Mouse (Mus musculus): ENCODE measurements around the gene Ppp2r5a. TPM values are rescaled to one million over a fixed set of nuclear protein-coding genes. Genes with fewer than 3 reads are reported as not detected.

The Ppp2r5a gene
- polyA plus RNA-seq, 1 experiment from 2014 or later = 43.0 TPM

DNA sequence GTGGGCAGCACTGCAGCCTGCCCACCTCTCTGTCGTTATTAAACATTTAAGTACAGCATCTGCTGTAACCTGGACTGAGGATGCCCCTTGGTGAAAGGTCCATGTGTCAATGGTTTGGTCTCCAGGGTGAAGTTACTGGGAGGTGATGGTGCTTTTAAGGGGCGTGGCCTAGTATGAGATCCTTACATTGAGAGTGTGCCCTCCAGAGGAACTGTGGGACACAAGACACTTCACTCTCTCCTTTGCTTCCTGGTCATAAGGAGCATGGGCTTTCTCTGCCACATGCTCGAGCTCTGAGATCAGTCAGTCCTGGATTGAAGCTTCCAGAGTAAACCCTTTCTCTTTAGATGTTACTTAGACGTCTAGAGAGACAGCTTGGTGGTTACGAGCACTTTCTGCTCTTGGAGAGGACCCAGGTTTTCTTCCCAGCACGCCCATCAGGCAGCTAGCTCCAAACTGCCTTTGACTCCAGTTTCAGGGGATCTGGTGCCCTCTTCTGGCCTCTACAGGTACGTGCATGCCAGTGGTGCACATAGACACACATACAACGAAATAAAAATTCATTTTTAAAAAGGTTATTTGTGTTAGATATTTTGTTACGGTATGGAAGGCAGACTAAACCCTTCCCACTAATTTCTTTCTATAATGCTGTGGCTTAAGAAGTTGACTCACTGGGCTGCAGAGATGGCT lies 95.2 kb downstream of the Ppp2r5a start:
- H3K4me2 ChIP-seq = no peak overlapping the region
- no peak for ATAC-seq (ENCODE audit: insufficient number of reproducible peaks, low FRiP score)
- WGBS = 81% methylated on average over 9 of the region's 9 CpGs
- no peaks in the 10 kb centered on the region for H3K27me3 ChIP-seq (replicated peaks)
- 0 out of 2 replicates have a peak, but pooled peaks cover 2% of the 10 kb centered on the region for H3K9me3 ChIP-seq (replicated peaks)
- no peak overlapping the region for H3K9ac ChIP-seq
- H3K27ac ChIP-seq (ENCODE audit: poor library complexity, severe bottlenecking) = no peak overlapping the region
- H3K36me3 ChIP-seq = peaks cover 22% of the 10 kb centered on the region
- H3K4me3 ChIP-seq = no peak overlapping the region
- no peaks in the 10 kb centered on the region for H3K4me1 ChIP-seq (replicated peaks)

DNA sequence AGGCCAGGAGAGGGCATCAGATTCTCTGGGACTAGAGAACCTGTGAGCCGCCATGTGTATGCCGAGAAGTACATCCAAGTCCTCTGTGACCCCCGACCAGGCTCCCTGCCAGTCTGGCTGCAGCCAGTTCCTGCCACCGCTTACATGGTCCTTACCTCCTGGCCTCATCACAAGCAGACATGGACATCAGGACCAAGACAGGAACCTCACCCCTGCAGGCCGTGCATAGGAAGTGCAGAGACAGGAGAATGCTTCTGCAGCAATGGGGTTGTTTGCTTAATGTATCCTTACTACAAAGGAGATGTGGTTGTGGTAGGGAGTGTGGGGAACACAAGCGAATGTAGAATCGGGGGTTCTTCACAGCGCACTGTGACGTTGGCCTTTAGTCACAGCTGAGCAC lies 96.8 kb downstream of the Ppp2r5a start:
- Histone ChIP-seq H3K27me3 (replicated peaks) (no peaks in the 10 kb centered on the region), H3K27ac (ENCODE audit: poor library complexity, severe bottlenecking) (no peak overlapping the region), H3K4me3 (no peak overlapping the region), H3K4me1 (replicated peaks) (peaks cover 5% of the 10 kb centered on the region), H3K9me3 (replicated peaks) (0 out of 2 replicates have a peak, but pooled peaks cover 2% of the 10 kb centered on the region), H3K36me3 (peaks cover 22% of the 10 kb centered on the region), H3K9ac (no peak overlapping the region), H3K4me2 (no peak overlapping the region)
- no peak for ATAC-seq (ENCODE audit: insufficient number of reproducible peaks, low FRiP score)
- 82% methylated on average over 9 of the region's 9 CpGs for WGBS

DNA sequence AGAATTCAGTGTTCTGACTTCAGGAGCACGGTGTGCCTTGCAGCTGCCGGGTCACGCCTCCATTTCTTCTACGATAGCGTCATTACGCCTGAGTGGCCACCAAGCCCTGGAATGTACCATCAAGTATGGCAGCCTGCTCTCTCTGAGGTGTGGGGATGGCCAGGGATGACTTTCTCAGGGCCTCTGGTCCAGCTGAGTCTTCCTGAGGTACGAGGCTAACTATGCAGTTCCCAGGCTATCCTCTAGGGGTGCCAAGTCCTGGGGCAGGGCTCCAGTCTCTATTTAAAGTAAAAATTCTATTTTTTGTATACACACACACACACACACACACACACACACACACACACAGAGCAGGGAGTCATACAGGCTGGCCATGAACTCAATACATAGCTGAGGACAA lies 97.5 kb downstream of the Ppp2r5a start:
- H3K27ac ChIP-seq (ENCODE audit: poor library complexity, severe bottlenecking) = no peak overlapping the region
- H3K4me2 ChIP-seq = no peak overlapping the region
- H3K9me3 ChIP-seq (replicated peaks) = 0 out of 2 replicates have a peak, but pooled peaks cover 2% of the 10 kb centered on the region
- no peaks in the 10 kb centered on the region for H3K27me3 ChIP-seq (replicated peaks)
- no peak for ATAC-seq (ENCODE audit: insufficient number of reproducible peaks, low FRiP score)
- WGBS = 59% methylated on average over 7 of the region's 7 CpGs
- peaks cover 5% of the 10 kb centered on the region for H3K4me1 ChIP-seq (replicated peaks)
- H3K36me3 ChIP-seq = peaks cover 22% of the 10 kb centered on the region
- H3K4me3 ChIP-seq = no peak overlapping the region
- H3K9ac ChIP-seq = no peak overlapping the region

DNA sequence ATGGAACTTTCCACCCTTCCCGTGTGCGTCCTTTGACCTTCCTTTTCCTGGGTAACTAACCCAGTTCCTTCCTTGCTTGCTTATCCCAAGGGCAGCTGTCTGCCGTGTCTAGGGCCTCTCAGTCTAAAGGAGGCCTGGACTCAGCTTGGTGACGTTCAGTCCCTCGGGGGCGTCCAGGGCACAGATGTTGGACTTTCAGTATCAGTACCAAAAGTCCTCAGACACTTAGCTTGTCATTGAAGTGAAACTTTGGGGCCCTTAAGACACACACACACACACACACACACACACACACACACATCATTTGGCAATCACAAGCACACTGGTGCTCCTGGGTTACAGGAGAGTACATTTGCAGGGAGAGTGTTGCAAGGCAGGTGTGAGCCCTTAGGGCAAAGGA lies 98.9 kb downstream of the Ppp2r5a start:
- Histone ChIP-seq H3K36me3 (peaks cover 19% of the 10 kb centered on the region), H3K4me3 (no peak overlapping the region), H3K4me1 (replicated peaks) (peaks cover 15% of the 10 kb centered on the region), H3K9me3 (replicated peaks) (0 out of 2 replicates have a peak, but pooled peaks cover 2% of the 10 kb centered on the region), H3K27me3 (replicated peaks) (no peaks in the 10 kb centered on the region), H3K4me2 (no peak overlapping the region), H3K27ac (ENCODE audit: poor library complexity, severe bottlenecking) (no peak overlapping the region), H3K9ac (no peak overlapping the region)
- WGBS = 52% methylated on average over 6 of the region's 6 CpGs
- ATAC-seq (ENCODE audit: insufficient number of reproducible peaks, low FRiP score) = no peak

DNA sequence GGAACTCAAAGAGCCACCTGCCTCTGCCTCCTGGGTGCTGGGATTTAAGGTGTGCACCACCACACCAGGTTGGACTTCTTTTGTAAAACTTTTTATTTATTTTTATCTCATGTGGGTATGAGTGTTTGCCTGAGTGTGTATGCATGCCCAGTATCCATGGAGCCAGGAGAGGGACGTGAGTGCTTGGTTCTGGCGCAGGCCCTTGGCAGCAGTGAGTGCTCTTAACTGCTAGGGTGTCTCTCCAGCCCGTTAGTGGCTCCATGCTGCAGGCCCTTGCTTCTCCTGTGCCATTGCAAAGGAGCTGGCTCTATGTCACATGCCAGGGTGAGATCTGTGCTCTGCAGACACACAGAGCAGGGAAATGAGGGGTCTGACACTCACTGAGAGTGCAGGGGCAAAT lies 99.3 kb downstream of the Ppp2r5a start:
- Histone ChIP-seq H3K4me2 (no peak overlapping the region), H3K27ac (ENCODE audit: poor library complexity, severe bottlenecking) (no peak overlapping the region), H3K9ac (no peak overlapping the region), H3K9me3 (replicated peaks) (0 out of 2 replicates have a peak, but pooled peaks cover 2% of the 10 kb centered on the region), H3K36me3 (peaks cover 19% of the 10 kb centered on the region), H3K4me1 (replicated peaks) (peaks cover 20% of the 10 kb centered on the region), H3K27me3 (replicated peaks) (no peaks in the 10 kb centered on the region), H3K4me3 (no peak overlapping the region)
- WGBS = 57% methylated on average over 3 of the region's 3 CpGs
- ATAC-seq (ENCODE audit: insufficient number of reproducible peaks, low FRiP score) = no peak

Other genes starting within 250 kb of the Ppp2r5a start
- gene Fam71a, start 238.5 kb downstream of the Ppp2r5a start, polyA plus RNA-seq (2016; fragmentation: Nextera tagmentation; extraction: Ambion mirVana) = not detected in 2 replicates
- 17.0 and 17.6 TPM in 2 replicates for gene Atf3, start 185.2 kb downstream of the Ppp2r5a start, polyA plus RNA-seq (2016; fragmentation: Nextera tagmentation; extraction: Ambion mirVana)
- gene Nenf, start 85.1 kb downstream of the Ppp2r5a start, polyA plus RNA-seq (2016; fragmentation: Nextera tagmentation; extraction: Ambion mirVana) = 103 and 105 TPM in 2 replicates
- 16.6 and 18.1 TPM in 2 replicates for gene Tmem206, start 77.4 kb downstream of the Ppp2r5a start, polyA plus RNA-seq (2016; fragmentation: Nextera tagmentation; extraction: Ambion mirVana)
- 40.3 and 43.3 TPM in 2 replicates for gene Dtl, start 172.3 kb upstream of the Ppp2r5a start, polyA plus RNA-seq (2016; fragmentation: Nextera tagmentation; extraction: Ambion mirVana)
- 48.8 and 51.8 TPM in 2 replicates for gene Ints7, start 172.4 kb upstream of the Ppp2r5a start, polyA plus RNA-seq (2016; fragmentation: Nextera tagmentation; extraction: Ambion mirVana)

All from heart, embryonic 12.5 days (tissue).